ENCODE assay signal across 18 mouse cellular contexts in the genomic region with DNA sequence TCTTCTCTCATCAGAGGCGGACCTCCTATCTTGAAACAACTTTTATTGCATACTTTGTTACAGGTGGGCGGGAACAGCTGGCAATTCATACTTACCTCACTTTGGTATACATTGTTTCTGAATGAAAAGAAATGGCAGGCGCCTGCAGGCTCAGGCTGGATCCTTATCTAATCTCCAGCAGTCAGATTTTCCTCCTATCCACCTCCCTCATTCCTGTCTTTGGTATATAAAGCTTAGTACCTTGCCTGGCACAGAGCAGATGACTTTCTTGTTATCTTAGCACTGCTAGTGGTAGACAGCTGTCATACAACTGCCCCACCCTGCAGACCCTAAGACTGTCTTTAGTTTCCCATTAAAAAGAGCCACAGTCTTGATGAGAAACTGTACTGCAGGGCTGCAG.
"Had no signal": no experiment of that assay in that cellular context is flagged by ENCODE, and none has a peak within 500 bp of the region (broad histone marks: within the 10 kb centered on the region; RNA-seq: fewer than 3 reads in every experiment).

No protein-coding gene starts in this region.

- H3K27me3 ChIP-seq: lung, embryonic 15.5 days; megakaryocyte, embryonic 14.5 days; midbrain, embryonic 13.5 days; midbrain, embryonic 15.5 days; neural tube, embryonic 12.5 days; stomach, embryonic 15.5 days had no signal

- ATAC-seq: liver, postnatal 0 days; lung, postnatal 0 days; midbrain, embryonic 13.5 days; midbrain, embryonic 15.5 days had no signal

- H3K4me3 ChIP-seq: lung, embryonic 15.5 days; megakaryocyte, embryonic 14.5 days; midbrain, embryonic 13.5 days; midbrain, embryonic 15.5 days; neural tube, embryonic 12.5 days; stomach, embryonic 15.5 days had no signal

- H3K27ac ChIP-seq: lung, embryonic 15.5 days; macrophage; midbrain, embryonic 13.5 days; midbrain, embryonic 15.5 days; neural tube, embryonic 12.5 days; stomach, embryonic 15.5 days; stomach, postnatal 0 days had no signal

- DNase-seq: liver, postnatal 0 days; lung, adult 2 months; lung, postnatal 14 days; lung, postnatal 36 days; right cerebral cortex, postnatal 14 days; thymus, adult 2 months; thymus, postnatal 25 days; thymus, postnatal 4 days had no signal

- H3K4me2 ChIP-seq: lung, embryonic 15.5 days; midbrain, embryonic 11.5 days; midbrain, embryonic 13.5 days; midbrain, embryonic 15.5 days; neural tube, embryonic 12.5 days; stomach, embryonic 15.5 days had no signal

- H3K9ac ChIP-seq: liver, postnatal 0 days; lung, embryonic 15.5 days; midbrain, embryonic 13.5 days; midbrain, embryonic 15.5 days; neural tube, embryonic 12.5 days; stomach, embryonic 15.5 days had no signal

- H3K4me1 ChIP-seq: lung, embryonic 15.5 days; megakaryocyte, embryonic 14.5 days; midbrain, embryonic 13.5 days; midbrain, embryonic 15.5 days; neural tube, embryonic 12.5 days; stomach, embryonic 15.5 days had no signal

- H3K36me3 ChIP-seq: lung, embryonic 15.5 days; midbrain, embryonic 13.5 days; midbrain, embryonic 15.5 days; neural tube, embryonic 12.5 days; stomach, embryonic 15.5 days had no signal

- H3K9me3 ChIP-seq: lung, embryonic 15.5 days; midbrain, embryonic 13.5 days; midbrain, embryonic 15.5 days; neural tube, embryonic 12.5 days; stomach, embryonic 15.5 days had no signal
